Mouse (Mus musculus): Measurements from ENCODE around the gene Uhrf1bp1l. TPM values are rescaled to one million over a fixed set of nuclear protein-coding genes. Genes with fewer than 3 reads are reported as not detected.

The Uhrf1bp1l gene
- polyA plus RNA-seq, 1 experiment = 49.1 TPM

- no peak for DNase-seq (ENCODE audit: extremely low spot score in 1 of 2, low spot score in 1 of 2)
Measured at GRCm38 (mm10) chr10:89832334-89832733, 87.5 kb downstream of the Uhrf1bp1l start.

GRCm38 (mm10) chr10:89833166-89833565 lies 88.4 kb downstream of the Uhrf1bp1l start:
- DNase-seq (ENCODE audit: extremely low spot score in 1 of 2, low spot score in 1 of 2) = peak in 1 of 2 experiments; percentile 11

- no peak for DNase-seq (ENCODE audit: extremely low spot score in 1 of 2, low spot score in 1 of 2)
Measured at GRCm38 (mm10) chr10:89837476-89837875, 92.7 kb downstream of the Uhrf1bp1l start.

- DNase-seq (ENCODE audit: extremely low spot score in 1 of 2, low spot score in 1 of 2) = no peak
Measured at GRCm38 (mm10) chr10:89838834-89839233, 94.0 kb downstream of the Uhrf1bp1l start.

- no peak for DNase-seq (ENCODE audit: extremely low spot score in 1 of 2, low spot score in 1 of 2)
Measured at GRCm38 (mm10) chr10:89850951-89851350, 106.2 kb downstream of the Uhrf1bp1l start.

GRCm38 (mm10) chr10:89855251-89855875 lies 110.6 kb downstream of the Uhrf1bp1l start:
- DNase-seq (ENCODE audit: extremely low spot score in 1 of 2, low spot score in 1 of 2) = peak in 1 of 2 experiments; percentile 30

- DNase-seq (ENCODE audit: extremely low spot score in 1 of 2, low spot score in 1 of 2) = peak; percentile 38 to 71
Measured at GRCm38 (mm10) chr10:89856286-89856685, 111.5 kb downstream of the Uhrf1bp1l start.

- no peak for DNase-seq (ENCODE audit: extremely low spot score in 1 of 2, low spot score in 1 of 2)
Measured at GRCm38 (mm10) chr10:89868211-89868610, 123.4 kb downstream of the Uhrf1bp1l start.

- DNase-seq (ENCODE audit: extremely low spot score in 1 of 2, low spot score in 1 of 2) = no peak
Measured at GRCm38 (mm10) chr10:89868836-89869235, 124.0 kb downstream of the Uhrf1bp1l start.

Other genes with a start within 250 kb of the Uhrf1bp1l start
- 0.13 and 0.24 TPM in 2 replicates for gene Nr1h4, start 211.4 kb upstream of the Uhrf1bp1l start, polyA plus RNA-seq (2012; rRNA removed)
- gene Slc17a8, start 123.7 kb upstream of the Uhrf1bp1l start, polyA plus RNA-seq (2012; rRNA removed) = 0.57 and 0.60 TPM in 2 replicates
- 28.9 and 31.0 TPM in 2 replicates for gene Scyl2, start 58.7 kb upstream of the Uhrf1bp1l start, polyA plus RNA-seq (2012; rRNA removed)
- 18.3 and 19.1 TPM in 2 replicates for gene Actr6, start 12.7 kb upstream of the Uhrf1bp1l start, polyA plus RNA-seq (2012; rRNA removed)
- gene Anks1b, start 128.5 kb downstream of the Uhrf1bp1l start, polyA plus RNA-seq (2012; rRNA removed) = 203 and 207 TPM in 2 replicates

Data from frontal cortex, adult 2 months (tissue).